Mouse (Mus musculus): ENCODE measurements around the gene Clpp. TPM values are rescaled to one million over a fixed set of nuclear protein-coding genes. Genes with fewer than 3 reads are reported as not detected.

Gene Clpp
- polyA plus RNA-seq, 1 experiment from 2014 or later, result 158 TPM

DNA sequence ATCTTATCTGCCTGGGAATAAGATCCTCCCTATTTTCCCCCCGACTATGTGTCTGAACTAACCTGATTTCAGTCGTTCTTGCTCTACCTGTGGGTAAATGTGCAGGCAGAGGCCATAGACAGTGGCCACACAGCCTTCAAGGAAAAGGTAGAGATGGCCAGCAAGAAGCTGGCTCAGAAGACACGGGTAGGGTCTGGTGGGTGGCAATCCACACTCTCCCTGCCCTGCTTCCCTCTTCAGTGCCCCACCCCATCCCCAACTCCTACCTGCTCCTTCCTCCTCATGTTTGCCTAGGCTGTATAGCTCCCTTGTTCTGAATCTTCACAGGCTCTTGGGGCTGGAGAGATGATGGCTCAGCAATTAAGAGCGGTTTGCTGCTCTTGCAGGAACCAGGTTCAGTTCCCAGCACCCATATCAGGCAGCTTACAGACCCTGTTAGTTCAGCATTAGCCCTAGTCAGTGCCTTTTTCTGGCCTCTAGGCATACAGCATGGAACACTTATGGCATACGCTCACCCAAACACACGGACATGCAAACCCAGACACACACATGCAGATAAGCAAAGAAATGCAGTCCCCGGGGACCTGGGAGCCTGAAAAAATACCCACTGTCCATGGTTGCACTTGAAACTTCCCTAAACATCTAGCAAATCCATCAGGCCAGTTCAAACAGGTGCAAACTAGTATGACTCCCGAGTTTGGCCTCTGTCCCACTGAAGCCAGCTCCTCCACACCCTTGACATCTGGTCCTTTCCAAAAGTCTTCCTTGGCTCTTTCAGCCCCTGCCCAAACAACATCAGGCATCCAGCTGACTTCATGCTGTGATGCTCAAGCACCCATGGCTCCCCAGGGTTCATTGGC lies 13.3 kb upstream of the Clpp start:
- H3K4me3 ChIP-seq (ENCODE audit: low read depth, low read length), result no peak overlapping the region
- no peak overlapping the region for H3K27ac ChIP-seq (ENCODE audit: low read depth)
- TF ChIP-seq CTCF (IDR thresholded peaks at IDR 0.05; ENCODE audit: low read depth), result no peak
- ATAC-seq (ENCODE audit: insufficient read depth) (no peak), DNase-seq (no peak)
- no peaks in the 10 kb centered on the region for H3K27me3 ChIP-seq (ENCODE audit: insufficient read depth, low read length)
- H3K4me2 ChIP-seq, result no peak overlapping the region
- no peak overlapping the region for H3K9ac ChIP-seq
- no peaks in the 10 kb centered on the region for H3K4me1 ChIP-seq (ENCODE audit: insufficient read depth)
- 63% methylated on average over 8 of the region's 8 CpGs for WGBS
- H3K9me3 ChIP-seq (ENCODE audit: low read depth, low read length), result no peaks in the 10 kb centered on the region
- H3K36me3 ChIP-seq (ENCODE audit: insufficient read depth), result no peaks in the 10 kb centered on the region

DNA sequence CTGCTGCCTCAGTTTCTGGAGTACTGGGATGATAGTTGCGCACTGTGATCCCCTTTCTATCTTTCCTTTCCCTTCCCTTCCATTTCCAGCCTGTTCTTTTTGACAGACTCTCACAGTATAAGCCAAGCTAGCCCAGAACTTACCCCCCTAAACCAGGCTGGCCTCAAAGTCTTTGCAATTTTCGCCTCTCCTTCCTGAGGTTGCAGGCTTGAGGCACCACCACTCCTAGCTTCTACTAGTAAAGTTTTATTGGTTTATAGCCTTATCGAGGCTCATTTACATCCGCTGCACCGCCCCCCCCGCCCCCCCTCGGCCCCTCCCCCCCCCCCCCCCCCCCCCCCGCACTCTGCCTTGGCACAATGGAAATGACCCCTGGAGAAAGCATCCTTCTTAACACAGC lies 10.6 kb upstream of the Clpp start:
- Histone ChIP-seq H3K4me3 (ENCODE audit: low read depth, low read length) (no peak overlapping the region), H3K4me2 (no peak overlapping the region), H3K36me3 (ENCODE audit: insufficient read depth) (no peaks in the 10 kb centered on the region), H3K4me1 (ENCODE audit: insufficient read depth) (no peaks in the 10 kb centered on the region), H3K27ac (ENCODE audit: low read depth) (no peak overlapping the region), H3K9ac (no peak overlapping the region), H3K9me3 (ENCODE audit: low read depth, low read length) (no peaks in the 10 kb centered on the region), H3K27me3 (ENCODE audit: insufficient read depth, low read length) (no peaks in the 10 kb centered on the region)
- ATAC-seq (ENCODE audit: insufficient read depth), result no peak
- TF ChIP-seq CTCF (IDR thresholded peaks at IDR 0.05; ENCODE audit: low read depth), result no peak
- 28% methylated on average over 7 of the region's 8 CpGs for WGBS
- DNase-seq, result no peak

DNA sequence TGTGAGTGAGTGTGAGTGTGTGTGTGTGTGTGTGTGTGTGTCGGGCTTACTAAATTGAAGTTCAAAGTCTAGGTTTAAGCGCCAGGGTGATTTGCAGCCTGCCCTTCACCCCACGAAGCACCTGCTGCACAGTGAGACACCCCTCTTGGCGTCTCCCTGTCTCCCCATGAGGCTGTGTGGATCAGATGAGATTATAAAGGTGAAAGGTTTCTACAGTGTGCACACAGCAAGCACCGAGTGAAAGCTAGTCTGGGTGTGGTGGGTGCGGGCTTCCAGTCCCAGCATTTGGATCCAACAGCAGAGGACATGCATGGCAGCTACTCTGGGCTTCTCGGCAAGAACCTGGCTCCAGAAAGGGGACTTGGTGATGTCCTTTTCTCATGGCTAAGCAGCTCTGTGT lies 9.1 kb upstream of the Clpp start:
- Histone ChIP-seq H3K9me3 (ENCODE audit: low read depth, low read length) (no peaks in the 10 kb centered on the region), H3K9ac (no peak overlapping the region), H3K27ac (ENCODE audit: low read depth) (no peak overlapping the region), H3K4me2 (no peak overlapping the region), H3K4me1 (ENCODE audit: insufficient read depth) (no peaks in the 10 kb centered on the region), H3K27me3 (ENCODE audit: insufficient read depth, low read length) (no peaks in the 10 kb centered on the region), H3K4me3 (ENCODE audit: low read depth, low read length) (no peak overlapping the region), H3K36me3 (ENCODE audit: insufficient read depth) (no peaks in the 10 kb centered on the region)
- no peak for TF ChIP-seq CTCF (IDR thresholded peaks at IDR 0.05; ENCODE audit: low read depth)
- WGBS, result 69% methylated on average over 7 of the region's 7 CpGs
- DNase-seq (no peak), ATAC-seq (ENCODE audit: insufficient read depth) (no peak)

DNA sequence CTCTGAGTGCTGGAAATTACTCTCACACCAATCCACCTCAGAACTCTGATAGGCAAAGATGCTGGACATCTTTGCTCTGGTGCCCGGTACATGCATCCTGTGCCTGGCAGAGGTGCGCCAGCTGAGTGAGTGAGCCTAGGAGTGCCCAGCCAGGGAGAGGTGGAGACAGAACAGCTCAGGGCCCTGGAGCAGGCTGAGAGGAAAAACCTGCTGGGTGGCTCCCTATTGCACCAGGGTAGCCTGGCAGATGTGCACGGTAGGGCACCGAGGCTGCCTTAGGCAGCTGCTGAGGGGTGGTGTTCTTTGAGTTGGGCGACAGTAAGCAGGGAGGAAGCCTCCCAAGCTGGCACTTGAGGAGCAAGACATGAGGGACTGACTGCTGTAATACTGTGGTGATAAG lies 8.1 kb upstream of the Clpp start, which contains the start of gene Acer1:
Gene Acer1 (minus strand): TSS at position 114 of the 400 bp plus-strand sequence.
- no peak within 1 kb of the TSS for H3K4me3 ChIP-seq (ENCODE audit: low read depth, low read length)

DNA sequence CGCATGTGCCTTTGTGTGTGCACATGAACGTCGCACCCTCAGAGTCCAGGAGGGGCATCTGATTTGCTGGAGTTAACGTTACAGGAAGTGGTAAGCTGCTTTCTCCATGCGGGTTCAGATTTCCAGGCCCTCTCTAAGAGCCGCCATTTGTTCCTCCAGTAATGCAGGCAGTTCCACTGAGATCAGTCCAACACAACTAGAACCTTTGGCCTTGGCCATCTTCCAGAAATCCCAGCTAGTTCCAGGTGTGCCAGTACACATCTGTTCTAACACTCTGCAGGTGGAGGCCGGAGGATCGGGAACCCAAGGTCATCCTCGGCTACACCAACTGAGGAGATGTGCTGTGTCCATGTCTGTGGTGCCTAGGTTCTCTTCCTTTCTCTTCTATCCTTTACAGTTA lies 5.2 kb upstream of the Clpp start:
- WGBS, result 70% methylated on average over 9 of the region's 9 CpGs
- no peaks in the 10 kb centered on the region for H3K36me3 ChIP-seq (ENCODE audit: insufficient read depth)
- H3K4me1 ChIP-seq (ENCODE audit: insufficient read depth), result no peaks in the 10 kb centered on the region
- no peak overlapping the region for H3K9ac ChIP-seq
- no peak overlapping the region for H3K4me2 ChIP-seq
- no peak for TF ChIP-seq CTCF (IDR thresholded peaks at IDR 0.05; ENCODE audit: low read depth)
- DNase-seq (no peak), ATAC-seq (ENCODE audit: insufficient read depth) (no peak)
- no peaks in the 10 kb centered on the region for H3K9me3 ChIP-seq (ENCODE audit: low read depth, low read length)
- no peak overlapping the region for H3K27ac ChIP-seq (ENCODE audit: low read depth)
- no peak overlapping the region for H3K4me3 ChIP-seq (ENCODE audit: low read depth, low read length)
- no peaks in the 10 kb centered on the region for H3K27me3 ChIP-seq (ENCODE audit: insufficient read depth, low read length)

More for the DNA sequence above, 8.1 kb upstream of the Clpp start, which contains the start of gene Acer1:
- Histone ChIP-seq H3K9ac (no peak within 1 kb of the TSS), H3K9me3 (ENCODE audit: low read depth, low read length) (no peaks in the 10 kb centered on the region), H3K27me3 (ENCODE audit: insufficient read depth, low read length) (no peaks in the 10 kb centered on the region), H3K27ac (ENCODE audit: low read depth) (no peak within 1 kb of the TSS), H3K4me1 (ENCODE audit: insufficient read depth) (no peaks in the 10 kb centered on the region), H3K4me2 (no peak within 1 kb of the TSS), H3K36me3 (ENCODE audit: insufficient read depth) (no peaks in the 10 kb centered on the region)
- ATAC-seq (ENCODE audit: insufficient read depth), result no peak
- WGBS, result 66% methylated on average over 5 of the region's 5 CpGs
- TF ChIP-seq CTCF (IDR thresholded peaks at IDR 0.05; ENCODE audit: low read depth), result no peak
- DNase-seq, result no peak

DNA sequence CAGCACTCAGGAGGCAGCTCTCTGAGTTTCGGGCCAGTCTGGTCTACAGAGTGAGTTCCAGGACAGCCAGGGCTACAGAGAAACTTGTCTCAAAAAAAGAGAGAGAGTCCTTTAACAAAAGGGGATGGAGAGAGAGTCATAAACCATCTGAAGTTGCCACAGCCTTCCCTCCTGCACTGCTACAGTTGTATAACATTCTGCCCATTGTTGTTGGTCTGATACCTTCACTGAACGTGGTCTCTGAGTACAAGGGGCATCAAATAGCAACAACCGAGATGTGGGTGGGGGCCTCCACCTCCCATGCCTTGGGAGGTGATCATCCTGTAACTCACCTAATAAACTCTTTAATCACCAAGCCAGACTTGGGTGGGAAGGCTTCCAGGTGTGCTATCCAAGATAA lies 4.4 kb upstream of the Clpp start:
- Histone ChIP-seq H3K4me1 (ENCODE audit: insufficient read depth) (no peaks in the 10 kb centered on the region), H3K36me3 (ENCODE audit: insufficient read depth) (no peaks in the 10 kb centered on the region), H3K27me3 (ENCODE audit: insufficient read depth, low read length) (no peaks in the 10 kb centered on the region), H3K9me3 (ENCODE audit: low read depth, low read length) (no peaks in the 10 kb centered on the region), H3K27ac (ENCODE audit: low read depth) (no peak overlapping the region), H3K9ac (no peak overlapping the region), H3K4me3 (ENCODE audit: low read depth, low read length) (no peak overlapping the region), H3K4me2 (no peak overlapping the region)
- no peak for TF ChIP-seq CTCF (IDR thresholded peaks at IDR 0.05; ENCODE audit: low read depth)
- DNase-seq, result no peak
- WGBS, result 67% methylated on average over 3 of the region's 3 CpGs
- ATAC-seq (ENCODE audit: insufficient read depth), result no peak

DNA sequence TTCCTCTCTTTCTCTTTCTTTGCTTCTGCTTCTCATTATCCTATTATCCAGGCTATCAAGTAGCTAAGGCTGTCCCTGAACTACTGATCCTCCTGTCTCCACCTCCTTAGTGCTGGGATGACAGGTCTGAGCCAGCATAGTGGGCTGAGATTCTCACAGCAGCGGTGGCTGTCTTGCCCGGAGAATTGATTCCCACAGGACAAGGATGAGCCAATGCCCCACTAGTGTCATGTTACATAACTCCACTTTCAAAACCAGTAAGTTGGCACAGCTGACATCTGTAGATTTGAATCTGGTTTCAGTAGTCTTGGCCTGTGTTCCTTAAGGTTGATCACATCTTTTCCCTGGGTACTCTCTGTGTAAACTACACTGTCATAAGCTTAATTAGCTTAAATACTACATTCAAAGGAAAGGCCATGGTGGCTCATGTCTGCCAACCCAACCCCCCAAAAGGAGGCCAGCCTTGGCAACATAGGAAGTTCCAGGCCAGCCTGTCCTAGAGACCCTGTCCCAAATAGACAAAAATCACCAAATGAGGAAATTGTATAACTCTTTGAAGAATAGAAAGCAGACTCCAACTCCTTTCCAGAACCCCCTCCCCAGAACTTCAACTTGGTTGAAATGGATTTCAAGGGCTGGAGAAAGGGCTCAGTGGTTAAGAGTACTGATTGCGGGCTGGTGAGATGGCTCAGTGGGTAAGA lies 3.9 kb upstream of the Clpp start:
- 75% methylated on average over 3 of the region's 3 CpGs for WGBS
- no peaks in the 10 kb centered on the region for H3K27me3 ChIP-seq (ENCODE audit: insufficient read depth, low read length)
- H3K4me1 ChIP-seq (ENCODE audit: insufficient read depth), result peaks cover 5% of the 10 kb centered on the region; the same call in 1 of the 2 replicates
- no peak overlapping the region for H3K27ac ChIP-seq (ENCODE audit: low read depth)
- no peaks in the 10 kb centered on the region for H3K9me3 ChIP-seq (ENCODE audit: low read depth, low read length)
- H3K36me3 ChIP-seq (ENCODE audit: insufficient read depth), result no peaks in the 10 kb centered on the region
- ATAC-seq (ENCODE audit: insufficient read depth), result no peak
- no peak overlapping the region for H3K4me2 ChIP-seq
- no peak for TF ChIP-seq CTCF (IDR thresholded peaks at IDR 0.05; ENCODE audit: low read depth)
- no peak for DNase-seq
- H3K4me3 ChIP-seq (ENCODE audit: low read depth, low read length), result no peak overlapping the region
- H3K9ac ChIP-seq, result no peak overlapping the region

All from lung, embryonic 14.5 days (tissue).